Mouse (Mus musculus): ENCODE data around the gene Nwd1.
"Not testable (repeated sequence)": the region's sequence is repeated elsewhere in the genome, so short reads cannot be mapped to it uniquely, and the experiment has no call there.

Nwd1 gene

GRCm38 (mm10) chr8:72646060-72646767 lies at the start of gene Nwd1:
TSS of gene Nwd1 (plus strand) at chr8:72646711.
- DNase-seq = peak; percentile 77

GRCm38 (mm10) chr8:72642885-72643284 lies 3.6 kb upstream of the Nwd1 start:
- DNase-seq = no peak

GRCm38 (mm10) chr8:72644601-72645000 lies 1.9 kb upstream of the Nwd1 start:
- peak; percentile 30 for DNase-seq

GRCm38 (mm10) chr8:72646768-72647143 lies 245 bp downstream of the Nwd1 start:
- DNase-seq = no peak

- no peak for DNase-seq
Measured at GRCm38 (mm10) chr8:72650697-72651096, 4.2 kb downstream of the Nwd1 start.

GRCm38 (mm10) chr8:72654565-72655521 lies 8.3 kb downstream of the Nwd1 start:
- peak; percentile 40 for DNase-seq

GRCm38 (mm10) chr8:72655522-72655912 lies 9.0 kb downstream of the Nwd1 start:
- DNase-seq = no peak

- no peak for DNase-seq
Measured at GRCm38 (mm10) chr8:72659967-72660366, 13.5 kb downstream of the Nwd1 start.

GRCm38 (mm10) chr8:72664107-72664652 lies 17.7 kb downstream of the Nwd1 start:
- no peak for DNase-seq

GRCm38 (mm10) chr8:72664757-72665156 lies 18.2 kb downstream of the Nwd1 start:
- DNase-seq = no peak

- DNase-seq = no peak
Measured at GRCm38 (mm10) chr8:72665405-72665804, 18.9 kb downstream of the Nwd1 start.

- DNase-seq = no peak
Measured at GRCm38 (mm10) chr8:72668925-72669324, 22.4 kb downstream of the Nwd1 start.

GRCm38 (mm10) chr8:72672802-72673201 lies 26.3 kb downstream of the Nwd1 start:
- DNase-seq = no peak

GRCm38 (mm10) chr8:72674184-72674583 lies 27.7 kb downstream of the Nwd1 start:
- DNase-seq = peak; percentile 12

GRCm38 (mm10) chr8:72676436-72676835 lies 29.9 kb downstream of the Nwd1 start:
- no peak for DNase-seq

- DNase-seq = not testable (repeated sequence)
Measured at GRCm38 (mm10) chr8:72676844-72677243, 30.3 kb downstream of the Nwd1 start.

- DNase-seq = no peak
Measured at GRCm38 (mm10) chr8:72677331-72677730, 30.8 kb downstream of the Nwd1 start.

GRCm38 (mm10) chr8:72680133-72680532 lies 33.6 kb downstream of the Nwd1 start:
- DNase-seq = peak; percentile 81

- DNase-seq = no peak
Measured at GRCm38 (mm10) chr8:72682051-72682687, 35.7 kb downstream of the Nwd1 start.

- no peak for DNase-seq
Measured at GRCm38 (mm10) chr8:72683010-72683521, 36.6 kb downstream of the Nwd1 start.

- DNase-seq = not testable (repeated sequence)
Measured at GRCm38 (mm10) chr8:72683572-72684099, 37.1 kb downstream of the Nwd1 start.

- DNase-seq = no peak
Measured at GRCm38 (mm10) chr8:72698349-72698926, 51.9 kb downstream of the Nwd1 start.
